Mouse (Mus musculus): Measurements from ENCODE around the gene Fezf2. TPM values are rescaled to one million over a fixed set of nuclear protein-coding genes. Genes with fewer than 3 reads are reported as not detected.

Gene Fezf2
- polyA plus RNA-seq, 1 experiment from 2014 or later: not detected

DNA sequence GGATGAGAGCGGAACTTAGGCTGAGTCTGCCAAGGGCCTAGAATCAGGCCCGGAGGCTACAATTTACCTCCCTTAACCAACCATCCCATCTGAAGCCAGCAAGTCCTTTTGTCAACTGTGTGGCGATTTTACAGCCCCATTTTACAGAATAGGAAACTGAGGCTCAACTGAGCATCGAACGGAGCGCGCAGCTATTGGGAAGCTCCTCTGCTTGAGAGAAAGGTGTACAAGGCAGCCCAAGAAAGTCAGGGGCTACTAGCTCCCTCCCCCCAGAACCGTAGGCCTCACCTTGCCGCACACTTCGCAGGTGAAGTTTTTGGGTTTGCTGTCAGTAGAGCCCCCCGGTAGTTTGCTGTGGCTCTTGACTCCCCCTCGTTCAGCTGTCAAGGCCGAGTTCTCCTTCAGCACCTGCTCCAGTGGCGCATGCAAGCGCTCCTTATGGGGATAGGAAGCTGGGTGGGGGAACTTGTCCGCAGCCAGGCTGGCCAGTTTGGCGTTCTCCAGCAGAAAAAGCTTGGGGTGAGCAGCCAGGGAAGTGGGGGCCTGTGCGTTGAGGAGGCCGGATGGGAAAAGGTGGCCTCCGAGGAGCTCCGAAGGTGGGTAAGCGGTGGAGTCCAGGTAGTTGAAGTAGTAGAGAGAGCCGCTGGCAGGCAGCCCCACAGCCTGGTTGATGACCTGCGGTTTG is 3.8 kb downstream of the Fezf2 start:
- Histone ChIP-seq H3K9ac (ENCODE audit: low read depth, low read length) (no peak overlapping the region), H3K27me3 (ENCODE audit: insufficient read depth, low read length) (peaks cover 83% of the 10 kb centered on the region), H3K9me3 (replicated peaks; ENCODE audit: low read length) (no peaks in the 10 kb centered on the region), H3K36me3 (ENCODE audit: insufficient read depth, low read length) (no peaks in the 10 kb centered on the region), H3K4me2 (ENCODE audit: low read length) (peak overlapping the region; percentile 44), H3K4me1 (replicated peaks; ENCODE audit: insufficient read depth, low read length) (no peaks in the 10 kb centered on the region; the same call in 1 of the 2 replicates), H3K27ac (no peak overlapping the region), H3K4me3 (replicated peaks; ENCODE audit: low read depth, low read length) (0 out of 2 replicates have a peak overlapping the region, but pooled peaks have one; percentile 24)
- no peak for TF ChIP-seq CTCF (IDR thresholded peaks at IDR 0.05; ENCODE audit: low read depth)
- 3% methylated on average over 24 of the region's 24 CpGs for WGBS
- ATAC-seq (replicated peaks; ENCODE audit: low FRiP score, low read depth): 0 out of 2 replicates have a peak, but pooled peaks have one; percentile 6
- no peak for DNase-seq (ENCODE audit: low spot score)

DNA sequence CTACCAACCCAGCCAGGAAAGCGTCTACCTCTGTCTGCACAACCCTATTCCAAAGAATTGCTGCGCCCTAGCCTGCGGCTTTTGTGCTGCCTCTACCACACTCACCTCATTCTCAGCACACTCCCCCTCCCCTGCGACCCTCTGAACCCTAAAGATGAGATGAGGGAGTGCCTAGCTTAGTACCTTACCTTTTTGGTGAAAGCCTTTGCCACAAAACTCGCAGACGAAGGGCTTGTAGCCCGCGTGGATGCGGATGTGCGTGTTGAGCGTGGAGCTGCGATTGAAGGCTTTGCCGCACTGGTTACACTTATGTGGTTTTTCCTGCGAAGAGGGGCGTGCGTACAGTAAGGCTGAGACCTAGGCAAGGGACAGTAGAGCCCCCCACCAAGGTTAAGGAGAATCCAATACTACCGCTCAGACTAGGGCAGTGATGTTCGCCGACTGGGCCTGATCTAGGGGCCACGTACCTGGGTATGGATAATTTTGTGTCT is 4.5 kb downstream of the Fezf2 start:
- Histone ChIP-seq H3K4me3 (replicated peaks; ENCODE audit: low read depth, low read length) (no peak overlapping the region), H3K27ac (no peak overlapping the region), H3K4me1 (replicated peaks; ENCODE audit: insufficient read depth, low read length) (no peaks in the 10 kb centered on the region; the same call in 1 of the 2 replicates), H3K4me2 (ENCODE audit: low read length) (no peak overlapping the region), H3K9ac (ENCODE audit: low read depth, low read length) (no peak overlapping the region), H3K9me3 (replicated peaks; ENCODE audit: low read length) (no peaks in the 10 kb centered on the region), H3K36me3 (ENCODE audit: insufficient read depth, low read length) (no peaks in the 10 kb centered on the region), H3K27me3 (ENCODE audit: insufficient read depth, low read length) (peaks cover 83% of the 10 kb centered on the region)
- no peak for ATAC-seq (replicated peaks; ENCODE audit: low FRiP score, low read depth)
- 3% methylated on average over 20 of the region's 20 CpGs for WGBS
- DNase-seq (ENCODE audit: low spot score): no peak
- TF ChIP-seq CTCF (IDR thresholded peaks at IDR 0.05; ENCODE audit: low read depth): no peak

DNA sequence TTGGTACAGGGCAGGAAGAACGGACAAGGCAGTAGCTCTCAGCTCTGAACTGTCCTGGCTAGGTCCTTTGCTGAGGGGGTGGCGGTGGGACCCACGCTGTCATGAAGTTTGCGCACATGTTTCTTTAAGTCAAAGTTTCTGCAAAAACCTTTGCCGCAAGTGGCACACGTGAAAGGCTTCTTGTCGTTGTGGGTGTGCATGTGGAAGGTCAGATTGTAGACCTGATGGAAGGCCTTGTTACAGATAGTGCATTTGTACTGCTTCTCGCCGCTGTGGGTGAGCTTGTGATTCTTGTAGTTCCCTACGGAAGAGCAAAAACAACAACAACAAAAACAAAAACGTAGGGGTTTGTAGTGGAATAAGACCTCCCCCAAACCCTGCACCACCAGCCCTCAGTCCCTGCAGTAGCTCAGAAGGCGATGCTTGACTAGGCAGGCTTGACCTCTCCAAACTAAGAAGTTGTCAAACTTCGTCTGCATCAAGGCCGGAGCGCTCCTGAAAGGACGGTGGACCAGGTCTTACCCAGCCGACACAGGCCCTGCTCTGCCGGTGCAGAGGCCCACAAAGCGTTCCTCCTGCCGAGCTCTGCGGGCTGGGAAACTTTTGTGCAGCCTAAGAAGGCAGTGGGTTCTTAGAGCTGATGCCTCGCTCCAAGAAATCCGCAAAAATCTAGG is 5.4 kb downstream of the Fezf2 start:
- Histone ChIP-seq H3K4me1 (replicated peaks; ENCODE audit: insufficient read depth, low read length) (no peaks in the 10 kb centered on the region; the same call in 1 of the 2 replicates), H3K4me3 (replicated peaks; ENCODE audit: low read depth, low read length) (no peak overlapping the region), H3K9me3 (replicated peaks; ENCODE audit: low read length) (no peaks in the 10 kb centered on the region), H3K4me2 (ENCODE audit: low read length) (no peak overlapping the region), H3K9ac (ENCODE audit: low read depth, low read length) (no peak overlapping the region), H3K27ac (no peak overlapping the region), H3K27me3 (ENCODE audit: insufficient read depth, low read length) (peaks cover 84% of the 10 kb centered on the region), H3K36me3 (ENCODE audit: insufficient read depth, low read length) (no peaks in the 10 kb centered on the region)
- ATAC-seq (replicated peaks; ENCODE audit: low FRiP score, low read depth) (no peak), DNase-seq (ENCODE audit: low spot score) (no peak)
- TF ChIP-seq CTCF (IDR thresholded peaks at IDR 0.05; ENCODE audit: low read depth): no peak
- WGBS: 4% methylated on average over 23 of the region's 23 CpGs

DNA sequence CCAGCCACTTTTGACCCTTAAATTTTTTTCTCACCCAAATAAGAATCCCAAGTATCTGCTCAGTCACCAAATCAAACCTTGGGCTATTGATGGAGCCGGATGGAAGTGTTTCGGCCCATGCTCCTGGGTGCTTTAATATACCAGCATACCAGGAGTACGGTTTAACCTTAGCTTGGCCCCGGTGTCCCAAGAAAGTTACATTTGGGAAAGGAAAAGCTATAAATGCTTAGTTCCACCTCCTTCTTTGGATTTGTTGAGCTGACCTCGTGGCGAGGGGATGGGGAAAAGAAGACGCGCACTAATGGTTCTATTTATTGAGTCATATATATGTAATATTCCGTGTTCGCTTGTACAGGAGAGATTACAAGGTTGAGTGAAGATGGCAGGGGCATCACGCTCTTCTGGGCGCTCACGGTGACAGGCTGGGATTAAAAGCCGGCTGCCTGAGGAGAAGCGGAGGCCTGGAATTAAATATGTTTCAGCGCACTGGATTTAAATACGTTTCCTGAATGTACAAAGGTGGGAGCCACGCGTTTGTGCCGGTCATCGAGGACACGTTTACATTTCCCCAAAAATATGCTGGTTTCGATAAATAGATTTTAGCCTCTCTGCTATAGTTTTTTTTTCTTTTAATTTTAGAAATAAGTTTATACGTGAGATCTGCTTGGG is 6.1 kb downstream of the Fezf2 start:
- no peak overlapping the region for H3K4me2 ChIP-seq (ENCODE audit: low read length)
- H3K9me3 ChIP-seq (replicated peaks; ENCODE audit: low read length): no peaks in the 10 kb centered on the region
- no peak overlapping the region for H3K9ac ChIP-seq (ENCODE audit: low read depth, low read length)
- no peak overlapping the region for H3K4me3 ChIP-seq (replicated peaks; ENCODE audit: low read depth, low read length)
- no peaks in the 10 kb centered on the region; the same call in 1 of the 2 replicates for H3K4me1 ChIP-seq (replicated peaks; ENCODE audit: insufficient read depth, low read length)
- DNase-seq (ENCODE audit: low spot score) (no peak), ATAC-seq (replicated peaks; ENCODE audit: low FRiP score, low read depth) (no peak)
- no peaks in the 10 kb centered on the region for H3K36me3 ChIP-seq (ENCODE audit: insufficient read depth, low read length)
- no peak for TF ChIP-seq CTCF (IDR thresholded peaks at IDR 0.05; ENCODE audit: low read depth)
- 4% methylated on average over 24 of the region's 24 CpGs for WGBS
- no peak overlapping the region for H3K27ac ChIP-seq
- H3K27me3 ChIP-seq (ENCODE audit: insufficient read depth, low read length): peaks cover 85% of the 10 kb centered on the region

DNA sequence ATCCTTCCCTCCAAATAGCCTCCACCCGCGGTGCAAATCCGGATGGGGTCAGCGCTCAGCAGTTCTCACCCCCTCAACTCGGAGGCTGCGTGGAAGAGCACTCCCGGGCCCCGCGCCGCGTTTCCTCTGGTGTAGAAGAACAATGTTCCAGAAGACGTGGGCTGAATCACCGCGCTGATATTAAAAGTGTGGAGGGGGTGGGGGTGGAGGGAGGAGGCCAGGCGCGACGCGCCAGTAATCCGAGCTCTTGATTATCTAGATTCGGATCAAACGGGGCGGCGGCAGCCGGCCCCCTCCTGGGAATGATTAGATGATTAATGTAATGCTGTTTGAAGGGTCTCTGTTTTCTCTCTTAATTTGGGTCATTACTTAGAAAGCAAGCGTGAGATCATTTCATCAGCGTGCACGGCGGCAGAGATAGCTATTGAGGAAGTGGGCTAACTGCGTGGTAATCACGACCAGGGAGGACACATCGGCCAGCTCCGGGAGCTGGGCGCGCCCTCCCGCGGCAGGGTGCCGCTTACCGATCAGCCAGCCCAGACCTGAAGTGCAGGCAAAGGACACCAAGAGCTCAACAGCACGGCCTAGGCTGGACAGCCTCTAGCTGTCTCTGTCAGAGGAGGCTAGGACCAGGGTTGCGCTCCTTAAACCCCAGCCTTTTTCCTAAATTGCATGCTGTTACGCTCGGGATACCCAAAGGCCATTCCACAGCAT is 6.8 kb downstream of the Fezf2 start:
- Histone ChIP-seq H3K9ac (ENCODE audit: low read depth, low read length) (no peak overlapping the region), H3K4me3 (replicated peaks; ENCODE audit: low read depth, low read length) (peak overlapping the region; percentile 13; the same call in 1 of the 2 replicates), H3K27ac (no peak overlapping the region), H3K27me3 (ENCODE audit: insufficient read depth, low read length) (peaks cover 88% of the 10 kb centered on the region), H3K4me2 (ENCODE audit: low read length) (peak overlapping the region; percentile 14; the same call in 1 of the 2 replicates), H3K36me3 (ENCODE audit: insufficient read depth, low read length) (no peaks in the 10 kb centered on the region), H3K4me1 (replicated peaks; ENCODE audit: insufficient read depth, low read length) (no peaks in the 10 kb centered on the region; the same call in 1 of the 2 replicates), H3K9me3 (replicated peaks; ENCODE audit: low read length) (no peaks in the 10 kb centered on the region)
- DNase-seq (ENCODE audit: low spot score) (no peak), ATAC-seq (replicated peaks; ENCODE audit: low FRiP score, low read depth) (no peak)
- under 1% methylated on average over 42 of the region's 42 CpGs for WGBS
- TF ChIP-seq CTCF (IDR thresholded peaks at IDR 0.05; ENCODE audit: low read depth): peak; percentile 23; the same call in 1 of the 2 replicates
